8 mouse cellular contexts compared by ENCODE assay signal in the genomic region with DNA sequence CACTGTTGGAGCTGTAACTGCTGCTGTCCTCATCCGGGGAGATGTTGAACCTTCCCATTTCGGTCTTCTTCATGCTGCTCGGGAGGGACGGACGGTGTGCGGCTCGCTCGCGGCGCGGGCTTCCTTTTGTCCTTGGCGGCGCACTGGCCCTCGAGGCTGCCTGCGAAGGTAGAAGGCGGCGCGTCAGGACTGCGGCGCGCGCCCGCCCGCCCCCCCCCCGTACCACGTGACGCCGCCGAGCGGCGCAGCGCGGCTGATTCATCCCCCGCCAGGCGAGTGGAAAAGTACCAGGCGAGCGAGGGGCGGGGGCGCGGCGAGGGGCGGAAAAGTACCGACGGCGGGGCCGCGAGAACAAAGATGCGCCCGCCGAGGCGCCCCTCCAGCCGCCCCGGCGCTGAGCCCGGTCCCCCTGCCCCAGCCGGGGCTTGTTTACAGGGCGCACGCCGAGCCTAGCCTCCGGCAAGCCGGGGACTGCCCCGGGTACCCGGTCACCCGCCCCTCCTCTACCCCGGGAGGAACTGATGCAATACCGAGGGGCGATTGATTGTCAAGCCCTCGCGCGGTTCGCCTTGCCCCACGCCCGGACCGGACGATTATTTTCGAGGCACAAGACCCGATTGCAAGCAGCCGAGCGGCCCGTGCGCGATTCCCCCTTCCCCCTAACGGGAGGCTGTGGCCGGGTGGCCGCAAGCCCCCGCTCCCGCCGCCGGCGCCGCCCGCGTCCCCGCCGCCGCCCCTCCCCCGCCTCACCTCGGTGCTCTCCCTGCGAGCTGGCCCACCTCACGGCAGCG. TPM values are rescaled to one million over a fixed set of nuclear protein-coding genes. Genes with fewer than 3 reads are reported as not detected.
DNase-seq lines count a peak whose midpoint lies in the region; ATAC-seq and TF ChIP-seq lines count a peak whose summit lies in the region.

No protein-coding gene starts in this region.

- WGBS in embryonic facial prominence, embryonic 15.5 days = under 1% methylated on average over 70 of the region's 101 CpGs
- under 1% methylated on average over 81 of the region's 101 CpGs for WGBS in limb, embryonic 15.5 days
- WGBS in midbrain, embryonic 16.5 days = under 1% methylated on average over 66 of the region's 101 CpGs
- 1% methylated on average over 79 of the region's 101 CpGs for WGBS in spleen, adult 2 months

- H3K27ac ChIP-seq in embryonic facial prominence, embryonic 15.5 days (replicated peaks) = peak overlapping the region; percentile 99
- H3K27ac ChIP-seq in limb, embryonic 15.5 days = peak overlapping the region; percentile 99
- H3K27ac ChIP-seq in midbrain, embryonic 16.5 days (ENCODE audit: low read length) = peak overlapping the region; percentile 100
- H3K27ac ChIP-seq in spleen, adult 2 months (ENCODE audit: insufficient read depth, low read length) = peak overlapping the region; percentile 100

- no peaks in the 10 kb centered on the region for H3K27me3 ChIP-seq in embryonic facial prominence, embryonic 15.5 days
- H3K27me3 ChIP-seq in limb, embryonic 15.5 days = no peaks in the 10 kb centered on the region
- H3K27me3 ChIP-seq in midbrain, embryonic 16.5 days (ENCODE audit: control insufficient read depth, insufficient read depth, low read depth, low read length) = no peaks in the 10 kb centered on the region
- H3K27me3 ChIP-seq in spleen, adult 2 months (ENCODE audit: control insufficient read depth, insufficient read depth, low read length) = no peaks in the 10 kb centered on the region

- H3K4me1 ChIP-seq in embryonic facial prominence, embryonic 15.5 days = peaks cover 44% of the 10 kb centered on the region
- H3K4me1 ChIP-seq in limb, embryonic 15.5 days = peaks cover 42% of the 10 kb centered on the region
- H3K4me1 ChIP-seq in midbrain, embryonic 16.5 days (ENCODE audit: control insufficient read depth, insufficient read depth, low read length) = peaks cover 38% of the 10 kb centered on the region
- peaks cover 4% of the 10 kb centered on the region for H3K4me1 ChIP-seq in spleen, adult 2 months (ENCODE audit: control insufficient read depth, insufficient read depth, insufficient read length)

- DNase-seq in B cell, adult 2 months = peak; percentile 91 to 92
- peak; percentile 93 for DNase-seq in brain, adult 2 months (ENCODE audit: low read depth, low spot score)
- peak; percentile 85 to 87 for DNase-seq in heart, adult 9 months (ENCODE audit: low spot score in 2 of 2)
- DNase-seq in kidney, adult 9 months = peak; percentile 75
- DNase-seq in spleen, adult 2 months (ENCODE audit: low read depth in 1 of 2, low spot score in 2 of 2) = peak; percentile 65 to 82

- H3K9me3 ChIP-seq in embryonic facial prominence, embryonic 15.5 days (replicated peaks) = no peaks in the 10 kb centered on the region
- no peaks in the 10 kb centered on the region for H3K9me3 ChIP-seq in limb, embryonic 15.5 days
- H3K9me3 ChIP-seq in midbrain, embryonic 16.5 days (replicated peaks; ENCODE audit: control insufficient read depth, low read length, poor library complexity, severe bottlenecking) = no peaks in the 10 kb centered on the region

- no peak for TF ChIP-seq CTCF in spleen, adult 2 months (IDR thresholded peaks at IDR 0.05; ENCODE audit: extremely low read depth, insufficient read depth, insufficient read length, insufficient replicate concordance)

- peak overlapping the region; percentile 75 for H3K4me3 ChIP-seq in embryonic facial prominence, embryonic 15.5 days (replicated peaks)
- H3K4me3 ChIP-seq in limb, embryonic 15.5 days = peak overlapping the region; percentile 81
- peak overlapping the region; percentile 94 for H3K4me3 ChIP-seq in midbrain, embryonic 16.5 days (ENCODE audit: low read depth, low read length)
- peak overlapping the region; percentile 99 for H3K4me3 ChIP-seq in spleen, adult 2 months (ENCODE audit: extremely low read depth, insufficient read depth, insufficient read length)

- peaks cover 28% of the 10 kb centered on the region for H3K36me3 ChIP-seq in embryonic facial prominence, embryonic 15.5 days
- peaks cover 31% of the 10 kb centered on the region for H3K36me3 ChIP-seq in limb, embryonic 15.5 days
- H3K36me3 ChIP-seq in midbrain, embryonic 16.5 days (ENCODE audit: control insufficient read depth, insufficient read depth, low read length) = peaks cover 9% of the 10 kb centered on the region; the same call in 1 of the 2 replicates
- H3K36me3 ChIP-seq in spleen, adult 2 months (ENCODE audit: control insufficient read depth, insufficient read depth, low read length) = peaks cover 35% of the 10 kb centered on the region

- peak overlapping the region; percentile 73 for H3K4me2 ChIP-seq in embryonic facial prominence, embryonic 15.5 days (replicated peaks)
- H3K4me2 ChIP-seq in limb, embryonic 15.5 days = peak overlapping the region; percentile 76
- H3K4me2 ChIP-seq in midbrain, embryonic 16.5 days (ENCODE audit: low read length) = peak overlapping the region; percentile 87

- H3K9ac ChIP-seq in embryonic facial prominence, embryonic 15.5 days = peak overlapping the region; percentile 99
- peak overlapping the region; percentile 98 for H3K9ac ChIP-seq in limb, embryonic 15.5 days
- H3K9ac ChIP-seq in midbrain, embryonic 16.5 days (ENCODE audit: low read depth, low read length) = peak overlapping the region; percentile 99

- peak; percentile 83 for ATAC-seq in embryonic facial prominence, embryonic 15.5 days (ENCODE audit: insufficient number of reproducible peaks, low FRiP score, low TSS enrichment, low read depth)
- peak; percentile 71 for ATAC-seq in limb, embryonic 15.5 days (ENCODE audit: insufficient number of reproducible peaks, low FRiP score, low TSS enrichment, low read depth)
- ATAC-seq in midbrain, embryonic 16.5 days = peak; percentile 82

- TF ChIP-seq POLR2A in spleen, adult 2 months (IDR thresholded peaks at IDR 0.05; ENCODE audit: low read depth, low read length) = peak; percentile 39

RNA-seq across cellular contexts. Expression of a gene that starts 0.7 kb away (rescaled TPM):
- polyA plus RNA-seq in embryonic facial prominence, embryonic 15.5 days (2015; fragmentation: Nextera tagmentation; extraction: Ambion mirVana) = 101 and 107 TPM in 2 replicates
- polyA plus RNA-seq in limb, embryonic 15.5 days (2015; fragmentation: Nextera tagmentation; extraction: Ambion mirVana) = 116 and 117 TPM in 2 replicates
- 111 and 127 TPM in 2 replicates for polyA plus RNA-seq in midbrain, embryonic 16.5 days (2015; fragmentation: Nextera tagmentation; extraction: Ambion mirVana)
- 25.9 and 28.5 TPM in 2 replicates for polyA plus RNA-seq in spleen, adult 2 months (2012; rRNA removed)

RNA-seq across cellular contexts. Expression of a gene that starts 56.1 kb away (rescaled TPM):
- polyA plus RNA-seq in embryonic facial prominence, embryonic 15.5 days (2015; fragmentation: Nextera tagmentation; extraction: Ambion mirVana) = 43.7 and 44.6 TPM in 2 replicates
- 48.0 and 54.0 TPM in 2 replicates for polyA plus RNA-seq in limb, embryonic 15.5 days (2015; fragmentation: Nextera tagmentation; extraction: Ambion mirVana)
- polyA plus RNA-seq in midbrain, embryonic 16.5 days (2015; fragmentation: Nextera tagmentation; extraction: Ambion mirVana) = 120 and 142 TPM in 2 replicates
- 44.4 and 61.5 TPM in 2 replicates for polyA plus RNA-seq in spleen, adult 2 months (2012; rRNA removed)

Comparison
In these comparisons a context has a peak if more than half of its experiments do, and no peak if none do; other contexts are left out.
1. Peak in every context shown above with its lines: DNase-seq, ATAC-seq, H3K4me3 ChIP-seq and H3K27ac ChIP-seq.